Mouse (Mus musculus): ENCODE measurements around the gene Cfap57. TPM values are rescaled to one million over a fixed set of nuclear protein-coding genes. Genes with fewer than 3 reads are reported as not detected.

The Cfap57 gene
- polyA plus RNA-seq, 1 experiment from 2014 or later: 3.3 TPM

GRCm38 (mm10) chr4:118589733-118590130 is 30.8 kb downstream of the Cfap57 start:
- 7% methylated on average over 7 of the region's 7 CpGs for WGBS
- H3K9ac ChIP-seq: no peak overlapping the region
- ATAC-seq (ENCODE audit: insufficient number of reproducible peaks, low FRiP score, low TSS enrichment, low read depth): no peak

DNA sequence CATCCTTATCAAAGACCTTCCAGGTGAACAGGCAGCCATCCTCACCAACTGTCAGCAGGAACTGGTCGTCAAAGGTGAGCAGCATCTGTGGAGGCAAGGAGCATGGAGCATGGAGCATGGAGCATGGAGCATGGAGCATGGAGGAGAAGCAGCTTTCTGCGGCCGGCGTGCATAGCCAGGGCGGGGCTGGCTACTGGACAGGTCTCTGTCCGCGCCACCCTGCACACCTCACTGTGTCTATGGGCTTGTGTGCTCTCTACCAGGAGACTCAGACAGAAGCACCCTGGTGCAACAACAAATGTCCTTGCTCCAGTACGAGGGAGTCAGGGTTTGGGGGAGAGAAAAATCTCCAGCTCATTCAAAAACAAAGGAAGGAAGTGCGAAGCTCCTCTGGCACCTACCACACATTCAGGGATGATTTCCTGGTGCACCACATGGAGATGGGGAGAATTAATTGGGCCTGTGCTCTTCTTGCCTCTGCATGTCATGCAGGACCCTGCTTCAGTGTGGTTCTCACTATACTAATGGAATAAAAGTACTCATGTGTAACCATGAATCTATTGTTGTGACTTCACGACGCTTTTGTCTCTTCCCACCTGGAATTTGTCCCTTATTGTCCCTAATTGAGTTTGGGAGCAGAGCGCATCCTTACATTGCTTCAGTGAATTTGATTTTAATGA is 31.4 kb downstream of the Cfap57 start:
- H3K4me2 ChIP-seq (replicated peaks): no peak overlapping the region
- WGBS: 64% methylated on average over 12 of the region's 12 CpGs
- no peak overlapping the region for H3K27ac ChIP-seq (replicated peaks)
- H3K4me1 ChIP-seq: 0 out of 2 replicates have a peak, but pooled peaks cover 5% of the 10 kb centered on the region
- H3K9me3 ChIP-seq (replicated peaks): no peaks in the 10 kb centered on the region
- no peaks in the 10 kb centered on the region for H3K27me3 ChIP-seq
- no peak overlapping the region for H3K4me3 ChIP-seq (replicated peaks)
- no peak for ATAC-seq (ENCODE audit: insufficient number of reproducible peaks, low FRiP score, low TSS enrichment, low read depth)
- no peaks in the 10 kb centered on the region for H3K36me3 ChIP-seq
- H3K9ac ChIP-seq: no peak overlapping the region

More at GRCm38 (mm10) chr4:118589733-118590130, 30.8 kb downstream of the Cfap57 start:
- Histone ChIP-seq H3K4me2 (replicated peaks) (no peak overlapping the region), H3K36me3 (no peaks in the 10 kb centered on the region), H3K27ac (replicated peaks) (no peak overlapping the region), H3K4me1 (0 out of 2 replicates have a peak, but pooled peaks cover 5% of the 10 kb centered on the region), H3K4me3 (replicated peaks) (no peak overlapping the region), H3K9me3 (replicated peaks) (no peaks in the 10 kb centered on the region), H3K27me3 (no peaks in the 10 kb centered on the region)

- Histone ChIP-seq H3K4me2 (replicated peaks) (no peak overlapping the region), H3K4me3 (replicated peaks) (no peak overlapping the region), H3K9me3 (replicated peaks) (no peaks in the 10 kb centered on the region), H3K9ac (no peak overlapping the region), H3K4me1 (no peaks in the 10 kb centered on the region), H3K36me3 (no peaks in the 10 kb centered on the region), H3K27ac (replicated peaks) (no peak overlapping the region), H3K27me3 (no peaks in the 10 kb centered on the region)
- ATAC-seq (ENCODE audit: insufficient number of reproducible peaks, low FRiP score, low TSS enrichment, low read depth): no peak
- 91% methylated on average over 8 of the region's 8 CpGs for WGBS
Measured at GRCm38 (mm10) chr4:118582629-118583028, 37.9 kb downstream of the Cfap57 start.

GRCm38 (mm10) chr4:118581508-118581907 is 39.1 kb downstream of the Cfap57 start:
- Histone ChIP-seq H3K9me3 (replicated peaks) (no peaks in the 10 kb centered on the region), H3K36me3 (no peaks in the 10 kb centered on the region), H3K4me3 (replicated peaks) (no peak overlapping the region), H3K27me3 (0 out of 2 replicates have a peak, but pooled peaks cover 5% of the 10 kb centered on the region), H3K4me2 (replicated peaks) (no peak overlapping the region), H3K4me1 (no peaks in the 10 kb centered on the region), H3K27ac (replicated peaks) (no peak overlapping the region), H3K9ac (no peak overlapping the region)
- WGBS: 27% methylated on average over 11 of the region's 11 CpGs
- ATAC-seq (ENCODE audit: insufficient number of reproducible peaks, low FRiP score, low TSS enrichment, low read depth): no peak

- Histone ChIP-seq H3K4me1 (no peaks in the 10 kb centered on the region), H3K36me3 (no peaks in the 10 kb centered on the region), H3K9me3 (replicated peaks) (no peaks in the 10 kb centered on the region), H3K27me3 (0 out of 2 replicates have a peak, but pooled peaks cover 5% of the 10 kb centered on the region), H3K9ac (no peak overlapping the region), H3K4me3 (replicated peaks) (no peak overlapping the region), H3K27ac (replicated peaks) (no peak overlapping the region), H3K4me2 (replicated peaks) (no peak overlapping the region)
- no peak for ATAC-seq (ENCODE audit: insufficient number of reproducible peaks, low FRiP score, low TSS enrichment, low read depth)
- 44% methylated on average over 13 of the region's 13 CpGs for WGBS
Measured at GRCm38 (mm10) chr4:118579313-118579712, 41.3 kb downstream of the Cfap57 start.

GRCm38 (mm10) chr4:118576097-118576496 is 44.5 kb downstream of the Cfap57 start:
- ATAC-seq (ENCODE audit: insufficient number of reproducible peaks, low FRiP score, low TSS enrichment, low read depth): no peak
- WGBS: 3% methylated on average over 6 of the region's 6 CpGs

GRCm38 (mm10) chr4:118571441-118571840 is 49.1 kb downstream of the Cfap57 start:
- 74% methylated on average over 15 of the region's 15 CpGs for WGBS
- Histone ChIP-seq H3K4me1 (no peaks in the 10 kb centered on the region), H3K9ac (no peak overlapping the region), H3K36me3 (no peaks in the 10 kb centered on the region), H3K9me3 (replicated peaks) (no peaks in the 10 kb centered on the region), H3K27me3 (peaks cover 4% of the 10 kb centered on the region), H3K4me3 (replicated peaks) (no peak overlapping the region), H3K4me2 (replicated peaks) (no peak overlapping the region), H3K27ac (replicated peaks) (no peak overlapping the region)
- ATAC-seq (ENCODE audit: insufficient number of reproducible peaks, low FRiP score, low TSS enrichment, low read depth): no peak

More at GRCm38 (mm10) chr4:118576097-118576496, 44.5 kb downstream of the Cfap57 start:
- no peaks in the 10 kb centered on the region for H3K36me3 ChIP-seq
- H3K4me3 ChIP-seq (replicated peaks): no peak overlapping the region
- no peak overlapping the region for H3K9ac ChIP-seq
- no peak overlapping the region for H3K27ac ChIP-seq (replicated peaks)
- H3K9me3 ChIP-seq (replicated peaks): no peaks in the 10 kb centered on the region
- peaks cover 9% of the 10 kb centered on the region; the same call in 1 of the 2 replicates for H3K27me3 ChIP-seq
- no peaks in the 10 kb centered on the region for H3K4me1 ChIP-seq
- H3K4me2 ChIP-seq (replicated peaks): no peak overlapping the region

DNA sequence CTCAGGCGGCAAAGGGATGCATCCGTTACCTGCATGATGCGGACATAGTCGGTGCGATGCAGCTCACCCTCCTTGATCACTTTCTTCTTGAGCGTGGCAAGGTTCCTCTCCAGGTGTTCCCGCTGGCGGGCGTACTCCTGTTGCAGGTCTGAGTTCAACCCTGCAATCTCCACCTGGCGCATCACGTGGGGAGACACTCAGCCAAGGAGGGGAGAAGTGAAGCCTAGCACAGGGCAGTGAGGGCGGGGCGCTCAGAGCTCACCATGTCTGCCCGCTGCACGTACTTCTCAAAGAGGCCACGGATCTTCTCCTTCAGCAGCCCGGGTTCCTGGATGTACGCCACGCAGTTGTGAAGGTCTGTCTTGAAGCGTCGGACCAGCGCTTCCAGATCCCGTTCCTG is 51.3 kb downstream of the Cfap57 start:
- no peak for ATAC-seq (ENCODE audit: insufficient number of reproducible peaks, low FRiP score, low TSS enrichment, low read depth)
- H3K27ac ChIP-seq (replicated peaks): no peak overlapping the region
- H3K9me3 ChIP-seq (replicated peaks): no peaks in the 10 kb centered on the region
- H3K4me2 ChIP-seq (replicated peaks): no peak overlapping the region
- no peak overlapping the region for H3K9ac ChIP-seq
- H3K4me1 ChIP-seq: no peaks in the 10 kb centered on the region
- no peak overlapping the region for H3K4me3 ChIP-seq (replicated peaks)
- no peaks in the 10 kb centered on the region for H3K36me3 ChIP-seq
- H3K27me3 ChIP-seq: peaks cover 4% of the 10 kb centered on the region
- WGBS: 71% methylated on average over 23 of the region's 23 CpGs

- 63% methylated on average over 10 of the region's 10 CpGs for WGBS
- Histone ChIP-seq H3K27me3 (peaks cover 4% of the 10 kb centered on the region), H3K9me3 (replicated peaks) (no peaks in the 10 kb centered on the region), H3K9ac (no peak overlapping the region), H3K36me3 (no peaks in the 10 kb centered on the region), H3K4me3 (replicated peaks) (no peak overlapping the region), H3K27ac (replicated peaks) (no peak overlapping the region), H3K4me1 (0 out of 2 replicates have a peak, but pooled peaks cover 4% of the 10 kb centered on the region), H3K4me2 (replicated peaks) (no peak overlapping the region)
- ATAC-seq (ENCODE audit: insufficient number of reproducible peaks, low FRiP score, low TSS enrichment, low read depth): no peak
Measured at GRCm38 (mm10) chr4:118568709-118569108, 51.9 kb downstream of the Cfap57 start.

DNA sequence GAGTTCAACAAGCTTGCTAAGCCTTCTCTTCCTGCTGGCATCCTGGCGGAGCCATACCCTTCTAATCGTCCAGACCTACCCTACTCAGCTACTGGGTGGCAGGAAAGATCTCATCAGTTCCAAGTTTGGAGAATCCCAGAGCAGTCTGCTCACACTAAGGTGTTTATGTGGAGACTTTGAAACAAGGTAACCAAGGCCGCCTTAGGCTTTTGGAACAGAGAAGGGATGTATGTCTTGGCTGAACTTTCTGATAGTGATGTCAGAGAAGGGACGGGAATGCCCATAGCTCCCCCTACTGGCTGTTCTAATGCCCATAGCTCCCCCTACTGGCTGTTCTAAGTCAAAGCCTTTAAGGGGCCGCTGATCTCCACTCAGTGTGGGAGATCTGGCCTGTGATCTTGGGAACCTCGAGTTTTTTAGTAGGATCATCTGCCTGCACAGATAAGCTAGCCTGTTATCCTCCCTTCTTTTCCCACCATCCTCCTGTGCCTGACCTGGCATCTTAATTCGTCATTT is 54.4 kb downstream of the Cfap57 start:
- Histone ChIP-seq H3K36me3 (no peaks in the 10 kb centered on the region), H3K4me2 (replicated peaks) (no peak overlapping the region), H3K27me3 (no peaks in the 10 kb centered on the region; the same call in 1 of the 2 replicates), H3K9ac (no peak overlapping the region), H3K4me1 (0 out of 2 replicates have a peak, but pooled peaks cover 5% of the 10 kb centered on the region), H3K9me3 (replicated peaks) (no peaks in the 10 kb centered on the region), H3K4me3 (replicated peaks) (no peak overlapping the region), H3K27ac (replicated peaks) (no peak overlapping the region)
- WGBS: 28% methylated on average over 7 of the region's 7 CpGs
- ATAC-seq (ENCODE audit: insufficient number of reproducible peaks, low FRiP score, low TSS enrichment, low read depth): no peak

DNA sequence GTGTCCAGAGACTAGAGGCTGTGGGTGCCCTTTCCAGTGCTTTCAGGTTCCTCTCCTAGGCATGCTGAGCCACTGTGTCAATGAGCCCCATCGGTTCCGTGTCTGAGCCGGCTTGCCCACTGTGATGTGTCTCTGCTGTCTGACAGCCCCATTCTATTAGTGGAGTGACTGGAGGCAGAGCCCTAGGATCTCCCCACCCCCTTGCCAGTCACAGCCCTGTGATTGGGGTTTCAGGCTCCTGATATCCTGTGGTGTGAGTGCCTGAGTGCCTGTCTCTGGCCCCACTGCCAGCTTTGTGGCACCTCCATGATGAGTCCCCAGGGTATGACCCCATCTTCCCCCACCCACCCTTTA is 55.7 kb downstream of the Cfap57 start:
- H3K9me3 ChIP-seq (replicated peaks): no peaks in the 10 kb centered on the region
- H3K27me3 ChIP-seq: no peaks in the 10 kb centered on the region; the same call in 1 of the 2 replicates
- no peak overlapping the region for H3K4me3 ChIP-seq (replicated peaks)
- WGBS: 64% methylated on average over 3 of the region's 3 CpGs
- no peaks in the 10 kb centered on the region for H3K36me3 ChIP-seq
- no peak overlapping the region for H3K4me2 ChIP-seq (replicated peaks)
- ATAC-seq (ENCODE audit: insufficient number of reproducible peaks, low FRiP score, low TSS enrichment, low read depth): no peak
- 0 out of 2 replicates have a peak, but pooled peaks cover 5% of the 10 kb centered on the region for H3K4me1 ChIP-seq
- no peak overlapping the region for H3K9ac ChIP-seq
- H3K27ac ChIP-seq (replicated peaks): peak overlapping the region; percentile 69

Measured in embryonic facial prominence, embryonic 15.5 days (tissue).